Mouse (Mus musculus) layer of hippocampus, adult 8-10 months (tissue): ENCODE measurements at regions not wholly inside any gene's neighbourhood (a gene's known extent, or its start where the extent isn't known, plus 50 kb on each side); places are given as distances from the start of the nearest gene placed in this dataset.

Experiments used
- DNase-seq, 2 experiments: peaks; one replicate each; pipeline ENCODE4 v3.0.0; 2022; ENCODE audit warnings: low spot score in 2 of 2

- no peak for DNase-seq
Measured at GRCm38 (mm10) chr15:42768396-42768795, 2634.2 kb downstream of the 9330182O14Rik start.

GRCm38 (mm10) chr15:42779903-42780302 is 2645.7 kb downstream of the 9330182O14Rik start:
- no peak for DNase-seq

- no peak for DNase-seq
Measured at GRCm38 (mm10) chr15:42801217-42801616, 2667.1 kb downstream of the 9330182O14Rik start.

DNA sequence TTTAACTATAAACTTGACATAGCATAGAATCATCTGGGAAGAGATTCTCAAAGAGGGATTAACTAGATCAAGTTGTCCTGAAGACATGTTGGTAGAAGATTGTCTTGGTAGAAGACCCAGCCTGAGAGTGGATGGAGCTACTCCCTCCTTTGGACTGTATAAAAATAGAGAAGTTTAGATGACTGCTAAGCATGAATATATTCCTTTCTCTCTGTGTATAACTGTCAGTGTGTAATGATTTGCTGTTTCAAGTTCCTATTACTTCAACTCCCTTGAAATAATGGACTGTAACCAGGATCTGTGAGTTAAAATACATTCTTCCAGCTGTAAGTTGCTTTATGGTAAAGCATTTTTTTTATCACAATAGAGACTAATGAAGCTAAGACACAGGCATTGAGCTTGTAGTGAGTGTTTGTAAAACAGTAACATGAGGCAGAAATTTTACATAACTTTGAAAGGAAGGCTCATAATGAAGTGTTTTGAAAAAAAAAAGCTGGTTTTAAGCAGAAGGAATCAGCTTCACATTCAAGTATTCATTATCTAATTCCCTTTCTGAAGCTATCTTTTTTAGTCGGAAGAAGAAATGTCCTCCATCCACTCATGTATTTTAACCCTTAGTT is 2676.8 kb downstream of the 9330182O14Rik start:
- DNase-seq, result no peak

DNA sequence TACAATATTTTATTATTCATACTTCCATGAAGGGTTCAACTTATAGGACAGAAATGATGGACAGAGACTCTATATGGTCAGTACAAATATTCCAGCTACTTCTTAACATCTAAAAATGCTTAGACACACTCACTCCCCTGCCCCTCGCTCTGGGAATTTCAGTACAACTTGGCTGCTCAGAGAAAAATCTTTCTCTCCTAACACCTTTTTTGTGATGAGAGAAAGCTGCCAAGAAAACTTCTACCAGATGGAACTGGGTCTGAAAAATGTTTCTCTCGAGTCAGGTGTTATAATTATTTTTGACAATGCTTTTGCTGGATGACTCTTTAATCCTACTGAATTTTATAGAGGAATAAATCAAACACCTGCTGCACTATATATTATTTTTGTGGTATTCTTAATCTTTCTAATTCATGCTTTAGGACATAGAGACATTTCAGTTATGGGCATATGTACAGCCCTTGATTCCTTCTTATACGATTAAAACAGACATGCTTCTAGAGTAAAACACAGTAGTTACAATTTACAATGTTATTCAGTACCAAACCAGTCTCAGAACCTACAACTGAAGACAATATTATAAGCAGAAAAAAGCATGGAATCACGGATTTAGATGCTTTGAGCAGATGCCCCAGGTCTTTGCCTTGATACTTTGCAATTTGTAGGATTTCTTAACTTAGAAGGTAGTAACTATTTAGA is 2681.0 kb downstream of the 9330182O14Rik start:
- DNase-seq, result no peak

DNA sequence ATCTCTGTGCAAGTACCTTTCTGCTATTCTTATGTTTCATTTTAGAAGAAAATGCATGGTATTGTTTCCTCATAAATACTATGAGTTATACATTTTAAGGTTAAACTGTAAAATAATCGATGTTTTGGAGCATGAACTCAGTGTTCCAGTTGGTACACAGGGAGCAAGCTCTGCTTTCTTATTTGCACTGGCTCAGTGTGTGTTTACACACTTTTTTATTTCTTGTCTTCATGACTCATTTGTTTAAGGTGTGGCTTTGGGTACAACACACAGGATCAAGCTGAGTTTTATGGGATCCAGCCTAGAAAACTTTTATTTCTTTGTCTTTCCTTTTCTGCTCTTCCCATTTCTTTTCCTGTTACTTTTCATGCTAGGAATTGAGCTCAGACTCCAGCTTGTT is 2704.7 kb downstream of the 9330182O14Rik start:
- DNase-seq, result no peak

DNA sequence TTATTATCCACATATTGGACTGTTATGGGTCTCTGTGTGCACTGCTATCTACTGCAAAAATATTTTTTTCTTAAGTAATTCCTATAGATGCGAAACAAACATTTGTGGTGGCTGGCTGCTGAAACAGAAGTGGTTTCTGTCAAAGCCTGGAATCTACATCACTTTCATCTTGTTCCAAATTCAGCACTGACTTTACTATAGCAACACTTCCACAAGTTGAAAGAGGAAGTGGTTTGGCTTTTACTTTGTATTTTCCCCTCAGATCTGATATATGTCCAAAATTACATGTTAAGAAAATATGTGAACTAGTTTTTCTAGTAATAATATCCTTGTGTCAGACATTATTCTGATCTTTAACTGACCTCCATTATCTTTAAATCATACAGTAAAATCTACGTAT is 2715.8 kb downstream of the 9330182O14Rik start:
- DNase-seq, result no peak

GRCm38 (mm10) chr15:42872491-42872890 is 2738.3 kb downstream of the 9330182O14Rik start:
- no peak for DNase-seq

GRCm38 (mm10) chr15:42894611-42895010 is 2760.4 kb downstream of the 9330182O14Rik start:
- DNase-seq, result no peak

DNA sequence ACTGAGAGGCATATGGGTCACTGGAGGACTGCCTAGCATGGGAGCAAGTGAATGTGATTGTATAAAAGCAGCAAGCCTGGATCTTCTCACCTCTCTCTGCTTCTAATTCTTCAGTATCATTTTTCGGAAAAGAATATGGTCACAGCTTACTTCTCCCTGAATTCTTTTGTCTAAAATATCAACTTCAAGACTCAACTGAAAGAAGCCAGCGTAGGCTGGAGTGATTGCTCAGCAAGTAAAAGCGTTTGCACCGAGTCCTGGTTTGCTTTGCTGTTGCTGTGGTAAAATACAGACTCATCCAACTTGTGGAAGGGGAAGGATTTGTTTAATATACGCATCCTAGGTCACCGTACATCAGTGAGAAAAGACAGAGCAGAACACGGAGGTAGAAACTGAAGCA is 2765.9 kb downstream of the 9330182O14Rik start:
- DNase-seq, result no peak

DNA sequence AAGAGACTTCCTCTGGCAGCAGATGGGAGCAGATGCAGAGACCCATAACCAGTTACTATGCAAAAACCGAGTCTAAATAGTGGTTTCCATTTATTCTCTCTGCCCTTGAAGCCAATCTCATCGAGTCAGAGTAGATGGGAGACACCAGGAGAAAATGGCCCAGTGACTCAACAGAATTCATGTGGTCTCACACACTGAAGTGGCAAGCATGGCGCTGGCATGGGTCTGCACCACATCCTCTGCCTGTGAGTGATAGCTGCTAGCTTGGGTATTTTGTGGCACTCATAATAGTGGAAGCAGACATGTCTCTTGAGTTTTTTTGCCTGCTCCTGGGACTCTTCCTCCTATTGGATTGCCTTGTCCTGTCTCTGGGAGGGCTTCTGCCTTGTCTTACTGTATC is 2767.6 kb downstream of the 9330182O14Rik start:
- no peak for DNase-seq

DNA sequence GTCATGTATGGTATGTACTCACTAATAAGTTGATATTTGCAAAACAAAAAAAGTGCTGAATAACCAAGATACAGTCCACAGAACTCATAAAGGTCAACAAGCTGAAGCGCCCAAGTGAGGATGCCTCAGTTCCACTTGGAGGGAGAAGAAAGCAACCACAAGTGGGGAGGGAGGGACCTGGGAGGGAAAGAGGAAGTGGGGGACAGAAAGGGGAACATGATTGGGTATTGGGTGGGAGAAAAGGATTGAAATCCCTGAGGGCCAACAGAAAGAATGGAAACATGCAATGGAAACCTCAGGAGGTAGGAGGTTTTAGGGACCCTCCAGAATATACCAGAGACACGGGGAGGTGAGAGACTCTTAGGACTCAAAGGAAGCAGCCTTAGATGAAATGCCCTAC is 2777.2 kb downstream of the 9330182O14Rik start:
- no peak for DNase-seq

DNA sequence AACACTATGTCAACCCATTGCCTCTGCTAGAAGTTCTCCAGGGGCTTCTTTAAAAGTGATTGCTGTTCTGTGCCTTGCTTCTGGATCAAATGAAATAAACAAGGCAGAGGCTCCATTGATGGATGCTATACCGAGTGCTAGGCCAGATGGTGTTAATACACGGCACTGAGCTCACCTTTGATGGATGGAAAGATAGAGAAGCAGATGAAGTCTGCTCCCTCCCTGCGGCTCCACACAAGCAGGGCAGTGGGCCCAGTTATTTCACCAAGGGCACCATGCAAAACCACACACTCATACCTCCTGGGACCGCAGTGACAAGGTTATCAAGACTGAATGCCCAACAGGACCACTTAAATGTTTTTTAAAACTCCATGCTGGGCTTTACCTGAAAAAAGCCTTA is 2778.7 kb downstream of the 9330182O14Rik start:
- DNase-seq, result no peak

DNA sequence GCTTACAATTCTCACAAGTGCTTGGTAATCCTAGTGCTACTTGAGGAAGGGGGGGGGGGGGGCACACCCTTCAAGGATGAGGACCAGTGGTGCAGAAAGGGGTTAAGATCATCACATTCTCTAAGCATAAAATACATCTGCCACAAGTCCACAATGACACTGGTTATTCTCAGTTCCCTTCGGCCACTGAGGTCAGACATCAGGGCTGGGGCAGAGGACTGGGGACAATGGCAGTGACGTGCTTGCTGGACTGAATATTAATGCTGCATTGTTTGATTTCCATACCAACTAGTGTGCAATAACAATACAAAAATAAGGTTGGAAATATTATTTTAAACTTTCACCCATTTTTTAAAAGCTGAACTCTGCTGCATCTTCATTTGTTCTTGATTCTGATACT is 2779.1 kb downstream of the 9330182O14Rik start:
- DNase-seq, result no peak

DNA sequence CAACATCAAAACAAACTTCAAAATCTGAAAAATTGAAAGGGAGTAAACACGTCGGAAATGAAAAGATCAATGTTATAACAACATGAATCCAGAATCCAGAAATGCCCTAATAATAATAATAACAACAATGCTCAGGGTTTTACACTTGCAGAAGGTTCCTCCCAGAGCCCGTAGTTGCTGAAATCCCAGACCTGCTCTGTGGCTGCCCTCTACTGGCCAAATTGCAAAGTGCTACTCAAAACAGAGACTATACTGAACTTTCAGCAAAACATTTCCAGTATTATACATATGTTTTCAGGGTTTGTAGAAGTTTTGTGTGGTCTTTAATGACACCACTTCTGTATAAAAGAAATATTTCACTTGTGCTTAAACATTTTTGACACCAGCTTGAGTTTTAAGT is 2779.9 kb downstream of the 9330182O14Rik start:
- DNase-seq, result peak; percentile 26 to 69

DNA sequence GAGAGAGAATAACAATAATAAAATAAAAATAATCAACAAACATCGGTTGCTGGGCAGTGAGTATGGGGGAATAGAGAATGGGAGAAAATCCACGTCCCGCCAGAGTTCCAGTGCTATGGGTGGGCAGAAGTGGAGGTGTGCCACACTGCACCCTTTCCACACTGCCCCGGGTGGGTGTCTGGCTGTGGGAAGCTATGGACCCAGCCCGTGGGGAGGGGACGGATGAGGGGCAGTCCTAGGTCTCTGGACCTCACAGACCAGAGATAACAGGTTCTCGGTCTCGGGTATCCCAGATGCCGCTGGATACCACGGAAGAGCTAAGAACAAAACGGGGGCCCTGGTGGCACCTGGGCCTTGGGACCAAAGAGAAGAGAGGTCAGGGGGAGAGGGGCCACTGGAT is 2781.0 kb downstream of the 9330182O14Rik start:
- DNase-seq, result no peak

GRCm38 (mm10) chr15:42921618-42922017 is 2787.5 kb downstream of the 9330182O14Rik start:
- DNase-seq, result no peak

DNA sequence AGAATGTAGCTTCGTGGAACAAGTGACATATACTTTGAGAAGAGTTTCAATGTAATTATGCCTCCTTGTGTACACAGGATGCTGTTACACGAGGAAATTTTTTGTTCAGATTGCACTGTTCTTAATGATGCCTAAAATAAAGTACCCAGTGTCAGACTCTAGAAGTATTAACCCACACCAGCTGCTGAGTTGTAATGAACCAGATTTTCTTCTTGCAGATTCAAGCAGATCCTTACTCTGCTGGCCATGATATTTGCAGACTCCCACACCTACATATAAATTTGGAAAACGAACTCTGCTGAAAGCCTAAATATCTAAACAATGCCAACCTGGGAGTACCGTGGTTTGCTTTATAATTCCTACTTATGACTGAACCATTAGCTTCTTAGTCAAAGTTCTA is 2794.2 kb downstream of the 9330182O14Rik start:
- peak; percentile 13 to 37 for DNase-seq

- no peak for DNase-seq
Measured at GRCm38 (mm10) chr15:42944610-42945009, 2810.4 kb downstream of the 9330182O14Rik start.

DNA sequence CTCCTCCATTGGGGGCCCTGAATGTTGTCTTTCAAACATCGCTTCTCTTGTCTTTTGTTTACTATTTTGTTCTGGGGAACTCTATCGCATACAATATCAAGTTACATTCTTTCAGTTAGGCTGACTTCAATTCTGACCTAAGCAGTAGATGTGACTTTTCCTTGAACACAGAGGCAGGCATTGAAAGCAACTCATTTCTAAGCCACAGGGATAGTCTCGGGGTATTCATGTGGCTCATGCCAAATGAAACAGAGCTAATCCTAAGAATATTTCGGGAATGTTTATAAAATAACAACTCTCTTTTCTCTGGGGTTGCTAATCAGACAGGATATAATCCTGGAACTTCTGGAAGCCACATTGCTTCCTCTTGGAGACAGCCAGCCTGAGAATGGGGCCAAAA is 2821.0 kb downstream of the 9330182O14Rik start:
- DNase-seq, result no peak

DNA sequence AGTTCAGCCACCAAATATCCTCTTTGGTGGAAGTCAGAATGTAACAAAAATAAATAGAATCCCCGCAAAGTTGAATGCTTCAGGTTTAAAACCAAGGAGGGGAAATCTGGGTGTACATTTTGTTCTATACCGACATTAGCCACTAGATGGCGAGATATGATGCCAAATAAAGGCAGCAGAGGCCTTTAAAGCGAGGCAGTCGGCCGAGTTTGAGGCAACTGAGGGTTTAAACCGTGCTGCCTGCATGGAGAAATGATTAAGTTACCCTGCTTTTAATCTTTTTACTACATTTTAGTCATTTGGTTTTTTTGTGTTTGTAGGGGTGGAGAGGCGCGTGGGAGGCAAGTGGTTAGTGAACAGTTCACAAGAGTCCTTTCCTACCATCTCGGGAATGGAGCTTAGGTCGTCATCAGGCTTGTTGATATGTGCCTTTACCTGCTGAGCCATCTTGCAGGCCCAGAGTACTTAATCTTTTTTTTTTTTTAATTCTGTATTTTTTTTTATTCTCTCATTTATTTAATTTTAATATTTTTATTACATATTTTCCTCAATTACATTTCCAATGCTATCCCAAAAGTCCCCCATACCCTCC is 2828.7 kb downstream of the 9330182O14Rik start:
- peak; percentile 39 to 63 for DNase-seq

DNA sequence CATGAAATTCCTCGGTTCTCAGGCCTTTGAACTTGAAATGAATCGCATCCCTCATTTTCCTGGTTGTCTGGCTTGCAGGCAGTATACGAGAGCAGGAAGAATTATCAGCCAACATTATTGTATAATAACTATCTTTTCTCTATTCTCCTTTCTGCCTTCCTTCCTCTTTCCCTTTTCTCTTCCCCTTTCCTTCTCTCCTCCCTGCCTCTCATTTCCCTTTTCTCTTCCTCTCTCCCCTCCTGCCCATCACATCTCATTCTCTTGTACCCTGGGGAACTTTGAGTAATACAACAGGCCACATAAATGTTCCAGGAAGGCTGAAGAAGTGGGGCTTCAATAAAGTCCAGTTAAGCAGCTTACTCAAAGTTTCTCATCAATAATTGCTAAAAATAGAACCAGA is 2831.1 kb downstream of the 9330182O14Rik start:
- no peak for DNase-seq
